ENCODE assay signal across 9 mouse cellular contexts in the genomic region with DNA sequence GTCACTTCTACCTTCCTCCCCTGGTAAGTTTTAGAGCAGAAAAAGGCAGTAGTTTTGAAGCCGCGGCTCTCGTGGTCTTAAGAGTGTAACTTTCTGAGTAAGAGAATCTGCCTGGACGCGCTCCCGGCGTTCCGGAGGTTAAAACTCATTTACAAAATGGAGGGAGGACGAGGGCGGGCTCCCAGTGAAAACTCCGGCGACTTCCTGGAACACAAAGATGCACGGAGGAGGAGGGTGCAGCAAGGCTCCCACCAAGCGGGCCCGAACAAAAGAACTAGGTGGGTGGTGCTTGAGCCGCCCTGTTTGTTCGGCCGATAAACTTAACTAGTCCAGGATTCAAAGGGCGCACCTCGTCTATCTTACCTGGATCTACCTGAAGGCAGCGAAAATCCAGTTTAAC. TPM values are rescaled to one million over a fixed set of nuclear protein-coding genes. Genes with fewer than 3 reads are reported as not detected.
A peak's percentile ranks its signal among the peaks of the same experiment; 100 is the strongest.
DNase-seq lines count a peak whose midpoint lies in the region; ATAC-seq and TF ChIP-seq lines count a peak whose summit lies in the region.
"Had no signal": no experiment of that assay in that cellular context is flagged by ENCODE, and none has a peak within 500 bp of the region (broad histone marks: within the 10 kb centered on the region; RNA-seq: fewer than 3 reads in every experiment).

No protein-coding gene starts in this region.

- no peak for TF ChIP-seq POLR2A in bone marrow macrophage, adult 2 months (IDR thresholded peaks at IDR 0.05; ENCODE audit: borderline replicate concordance, low read depth, low read length)

- no peaks in the 10 kb centered on the region for H3K9me3 ChIP-seq in forebrain, embryonic 11.5 days (ENCODE audit: control insufficient read depth, low read length)

- H3K9ac ChIP-seq in forebrain, embryonic 11.5 days (ENCODE audit: low read length) = peak overlapping the region; percentile 73

- no peak for TF ChIP-seq CTCF in bone marrow macrophage, adult 2 months (IDR thresholded peaks at IDR 0.05; ENCODE audit: low read depth, low read length)

- H3K27ac ChIP-seq in bone marrow macrophage, adult 2 months (ENCODE audit: insufficient read depth, low read depth, low read length) = peak overlapping the region; percentile 100
- H3K27ac ChIP-seq in forebrain, embryonic 11.5 days (ENCODE audit: low read depth, low read length) = peak overlapping the region; percentile 84

- DNase-seq in ES-CJ7 (ENCODE audit: low read depth, low spot score) = peak; percentile 93
- DNase-seq in forebrain, embryonic 11.5 days (ENCODE audit: low spot score) = peak; percentile 85
- peak; percentile 77 to 81 for DNase-seq in heart, postnatal 10 days
- DNase-seq in kidney, postnatal 4 days = peak; percentile 80 to 87
- DNase-seq in lung, postnatal 36 days = peak; percentile 85
- DNase-seq in retina, postnatal 1 day = peak; percentile 76
- DNase-seq in thymus, postnatal 4 days = peak; percentile 78

- no peaks in the 10 kb centered on the region for H3K27me3 ChIP-seq in forebrain, embryonic 11.5 days (ENCODE audit: control insufficient read depth, insufficient read depth, low read length)

- intact Hi-C loops in heart, postnatal 10 days (cut with DNase I) = loop anchor here (2.0 kb wide), 1 partner anchor 39 kb away; no protein-coding TSS in a partner anchor

- H3K4me1 ChIP-seq in bone marrow macrophage, adult 2 months (ENCODE audit: control insufficient read depth, insufficient read depth, low read length) = peaks cover 17% of the 10 kb centered on the region
- peaks cover 5% of the 10 kb centered on the region; the same call in 1 of the 2 replicates for H3K4me1 ChIP-seq in forebrain, embryonic 11.5 days (replicated peaks; ENCODE audit: control insufficient read depth, insufficient read depth, low read length)

- peak overlapping the region; percentile 94 for H3K4me3 ChIP-seq in bone marrow macrophage, adult 2 months (ENCODE audit: insufficient read depth, low read length)
- peak overlapping the region; percentile 55 for H3K4me3 ChIP-seq in forebrain, embryonic 11.5 days (ENCODE audit: low read depth, low read length)

- 1% methylated on average over 21 of the region's 21 CpGs for WGBS in forebrain, embryonic 11.5 days

- H3K4me2 ChIP-seq in forebrain, embryonic 11.5 days (ENCODE audit: low read depth, low read length, severe bottlenecking) = peak overlapping the region; percentile 74

- ATAC-seq in forebrain, embryonic 11.5 days (replicated peaks; ENCODE audit: low FRiP score) = peak; percentile 67

- no peaks in the 10 kb centered on the region for H3K36me3 ChIP-seq in forebrain, embryonic 11.5 days (ENCODE audit: control insufficient read depth, insufficient read depth, low read length)

RNA-seq across cellular contexts. Expression of a gene that starts 17.5 kb away (rescaled TPM):
- 327 and 355 TPM in 2 replicates for polyA plus RNA-seq in bone marrow macrophage, adult 2 months (2012; ENCODE audit: insufficient read depth, insufficient read length, missing spikeins)
- 782 and 811 TPM in 2 replicates for polyA plus RNA-seq in forebrain, embryonic 11.5 days (2014; fragmentation: Nextera tagmentation; extraction: Ambion mirVana)
- 100 to 1,000 TPM; 351 to 364 TPM for total RNA-seq in heart, postnatal 10 days (2021)

RNA-seq across cellular contexts. Expression of a gene that starts 19.9 kb away (rescaled TPM):
- polyA plus RNA-seq in bone marrow macrophage, adult 2 months (2012; ENCODE audit: insufficient read depth, insufficient read length, missing spikeins) = not detected in 2 replicates
- polyA plus RNA-seq in forebrain, embryonic 11.5 days (2014; fragmentation: Nextera tagmentation; extraction: Ambion mirVana) = 2.8 and 3.9 TPM in 2 replicates
- not detected for total RNA-seq in heart, postnatal 10 days (2021)
- total RNA-seq: left cerebral cortex, postnatal 10 days had no signal

RNA-seq across cellular contexts. Expression of a gene that starts 55.7 kb away (rescaled TPM):
- polyA plus RNA-seq in bone marrow macrophage, adult 2 months (2012; ENCODE audit: insufficient read depth, insufficient read length, missing spikeins) = 0.62 and 1.3 TPM in 2 replicates
- polyA plus RNA-seq in forebrain, embryonic 11.5 days (2014; fragmentation: Nextera tagmentation; extraction: Ambion mirVana) = 14.4 and 16.9 TPM in 2 replicates
- under 1 TPM; 0.41 to 0.57 TPM for total RNA-seq in heart, postnatal 10 days (2021)

Comparison
In these comparisons a context has a peak if more than half of its experiments do, and no peak if none do; other contexts are left out.
1. Peak in every context shown above with its lines: DNase-seq, ATAC-seq, H3K4me3 ChIP-seq and H3K27ac ChIP-seq.